9 mouse cellular contexts compared by ENCODE assay signal in the genomic region with DNA sequence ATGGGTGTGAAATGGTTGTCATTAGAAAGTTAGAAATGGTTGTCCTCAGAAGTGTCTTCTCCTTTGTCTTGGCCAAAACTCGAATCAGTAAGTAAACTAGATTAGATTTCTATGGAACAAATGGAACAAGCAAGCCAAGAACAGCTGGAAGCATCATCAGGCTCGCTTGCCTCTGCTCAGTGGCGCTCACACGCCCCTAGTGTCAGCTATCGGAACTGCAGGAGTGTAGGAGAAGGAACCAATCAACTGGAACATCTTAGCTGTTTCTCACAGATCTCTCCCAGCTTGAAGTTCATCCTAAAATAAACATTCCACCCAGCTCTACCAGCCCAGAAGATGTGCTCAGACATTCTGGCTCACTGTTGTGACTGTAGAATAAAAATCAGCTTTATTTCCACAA.
DNase-seq lines count a peak whose midpoint lies in the region; ATAC-seq and TF ChIP-seq lines count a peak whose summit lies in the region.
"Had no signal": no experiment of that assay in that cellular context is flagged by ENCODE, and none has a peak within 500 bp of the region (broad histone marks: within the 10 kb centered on the region; RNA-seq: fewer than 3 reads in every experiment).

No protein-coding gene starts in this region.

- H3K27me3 ChIP-seq in lung, postnatal 0 days (replicated peaks; ENCODE audit: insufficient read depth, low read length), result no peaks in the 10 kb centered on the region

- H3K27ac ChIP-seq in lung, postnatal 0 days (ENCODE audit: low read length), result no peak overlapping the region
- H3K27ac ChIP-seq: macrophage had no signal

- no peak overlapping the region for H3K4me2 ChIP-seq in lung, postnatal 0 days (replicated peaks; ENCODE audit: low read depth, low read length)

- no peak overlapping the region for H3K9ac ChIP-seq in lung, postnatal 0 days (replicated peaks; ENCODE audit: low read depth)

- DNase-seq in CD4-positive helper T cell, adult 2 months (ENCODE audit: low read depth, low spot score), result peak; percentile 55
- peak; percentile 61 for DNase-seq in MEL-GATA-1-ER (ENCODE audit: extremely low read depth, low read depth)
- DNase-seq in cerebellum, adult 8-10 months, result peak; percentile 52
- peak; percentile 42 to 46 for DNase-seq in gastrocnemius, adult 8-10 months (ENCODE audit: low spot score in 2 of 2)
- DNase-seq in layer of hippocampus, adult 11-12 months (ENCODE audit: low spot score), result peak; percentile 66
- peak; percentile 81 for DNase-seq in lung, postnatal 0 days (ENCODE audit: low spot score)
- peak; percentile 82 for DNase-seq in right cerebral cortex, postnatal 4 days
- peak; percentile 39 for DNase-seq in yolk sac, embryonic 10.5 days (ENCODE audit: low spot score)

- H3K4me1 ChIP-seq in lung, postnatal 0 days (ENCODE audit: insufficient read depth, low read depth, low read length), result no peaks in the 10 kb centered on the region

- under 1% methylated on average over 5 of the region's 5 CpGs for WGBS in lung, postnatal 0 days

- H3K4me3 ChIP-seq in lung, postnatal 0 days (ENCODE audit: low read depth, low read length), result no peak overlapping the region

- H3K36me3 ChIP-seq in lung, postnatal 0 days (ENCODE audit: insufficient read depth, low read length), result no peaks in the 10 kb centered on the region

- TF ChIP-seq CTCF in lung, postnatal 0 days (IDR thresholded peaks at IDR 0.05), result peak; percentile 96

- TF ChIP-seq EP300 in lung, postnatal 0 days (IDR thresholded peaks at IDR 0.05), result no peak

- ATAC-seq in lung, postnatal 0 days, result peak; percentile 52

- H3K9me3 ChIP-seq in lung, postnatal 0 days (ENCODE audit: low read length), result no peaks in the 10 kb centered on the region
